Mouse (Mus musculus) embryonic facial prominence, embryonic 13.5 days (tissue): ENCODE measurements around the gene Ttll12. TPM values are rescaled to one million over a fixed set of nuclear protein-coding genes. Genes with fewer than 3 reads are reported as not detected.

ENCODE experiments used
- ATAC-seq: fragments of 200-750 bp; cut with Nextera tagmentation; 2 replicates; pipeline ENCODE4 v1.8.0; 2017; ENCODE audit warnings: low read depth; ENCODE audit not compliant: insufficient number of reproducible peaks, insufficient read depth, low FRiP score, low TSS enrichment
- H3K27ac ChIP-seq: fragments of 300-500 bp; sonication (generic); 2 replicates; pipeline ENCODE4 v1.5.1; 2015; ENCODE audit warnings: moderate library complexity, mild to moderate bottlenecking, inconsistent platforms
- H3K27me3 ChIP-seq: fragments of 300-500 bp; sonication (generic); 2 replicates; pipeline ENCODE4 v1.6.1; 2015; ENCODE audit warnings: mild to moderate bottlenecking, inconsistent platforms
- H3K36me3 ChIP-seq: fragments of 300-500 bp; sonication (generic); 2 replicates; pipeline ENCODE4 v1.6.1; 2015; ENCODE audit warnings: mild to moderate bottlenecking, inconsistent platforms
- H3K4me1 ChIP-seq: fragments of 300-500 bp; sonication (generic); 2 replicates; pipeline ENCODE4 v1.6.1; 2015; ENCODE audit warnings: inconsistent platforms
- H3K4me2 ChIP-seq: fragments of 300-500 bp; sonication (generic); 2 replicates; pipeline ENCODE4 v1.6.1; 2015; ENCODE audit warnings: moderate library complexity, mild to moderate bottlenecking, inconsistent platforms
- H3K4me3 ChIP-seq: fragments of 300-500 bp; sonication (generic); 2 replicates; pipeline ENCODE4 v1.5.1; 2015; ENCODE audit warnings: mild to moderate bottlenecking, inconsistent platforms
- H3K9ac ChIP-seq: fragments of 300-500 bp; sonication (generic); 2 replicates; pipeline ENCODE4 v1.6.1; 2015; ENCODE audit warnings: mild to moderate bottlenecking, inconsistent platforms
- H3K9me3 ChIP-seq: fragments of 300-500 bp; sonication (generic); 2 replicates; pipeline ENCODE4 v1.6.1; 2016; ENCODE audit warnings: inconsistent platforms
- WGBS: fragments of 180-500 bp; shearing (Covaris S2); methylation state at CpG from one replicate; pipeline ENCODE4 v1.1.7; 2015; ENCODE audit warnings: mixed read lengths; 5-methylcytosine and 5-hydroxymethylcytosine counted together
- polyA plus RNA-seq: library from polyadenylated mRNA; unstranded; fragments of >200 nt; fragmentation: Nextera tagmentation; extraction: Ambion mirVana; gene quantifications from 2 replicates; pipeline ENCODE4 v1.2.1, GENCODE M21; 2015

Gene Ttll12
- polyA plus RNA-seq, 1 experiment from 2014 or later = 41.3 TPM

GRCm38 (mm10) chr15:83593189-83593585 lies 1.8 kb downstream of the Ttll12 start:
- peak overlapping the region; percentile 87 for H3K4me2 ChIP-seq
- no peak overlapping the region for H3K27ac ChIP-seq
- no peak for ATAC-seq
- no peaks in the 10 kb centered on the region for H3K9me3 ChIP-seq
- H3K36me3 ChIP-seq = peaks cover 8% of the 10 kb centered on the region
- H3K4me3 ChIP-seq = peak overlapping the region; percentile 83; the same call in 1 of the 2 replicates
- H3K9ac ChIP-seq = peak overlapping the region; percentile 87; the same call in 1 of the 2 replicates
- peaks cover 18% of the 10 kb centered on the region for H3K4me1 ChIP-seq
- H3K27me3 ChIP-seq = no peaks in the 10 kb centered on the region

- Histone ChIP-seq H3K4me2 (peak overlapping the region; percentile 87; the same call in 1 of the 2 replicates), H3K27ac (no peak overlapping the region), H3K9ac (peak overlapping the region; percentile 46; the same call in 1 of the 2 replicates), H3K4me3 (no peak overlapping the region), H3K9me3 (no peaks in the 10 kb centered on the region), H3K4me1 (peaks cover 18% of the 10 kb centered on the region), H3K36me3 (peaks cover 12% of the 10 kb centered on the region), H3K27me3 (no peaks in the 10 kb centered on the region)
- 74% methylated on average over 8 of the region's 8 CpGs for WGBS
- ATAC-seq = no peak
These were observed 2.4 kb downstream of the Ttll12 start for GRCm38 (mm10) chr15:83592260-83593188.

GRCm38 (mm10) chr15:83591758-83592157 lies 3.2 kb downstream of the Ttll12 start:
- Histone ChIP-seq H3K4me3 (no peak overlapping the region), H3K27me3 (no peaks in the 10 kb centered on the region), H3K4me2 (no peak overlapping the region), H3K9ac (peak overlapping the region; percentile 6; the same call in 1 of the 2 replicates), H3K4me1 (peaks cover 18% of the 10 kb centered on the region), H3K27ac (no peak overlapping the region), H3K9me3 (no peaks in the 10 kb centered on the region), H3K36me3 (peaks cover 19% of the 10 kb centered on the region)
- 84% methylated on average over 6 of the region's 6 CpGs for WGBS
- no peak for ATAC-seq

GRCm38 (mm10) chr15:83590841-83591240 lies 4.1 kb downstream of the Ttll12 start:
- H3K4me1 ChIP-seq = peaks cover 18% of the 10 kb centered on the region
- H3K27me3 ChIP-seq = no peaks in the 10 kb centered on the region
- WGBS = 91% methylated on average over 4 of the region's 4 CpGs
- H3K36me3 ChIP-seq = peaks cover 29% of the 10 kb centered on the region
- H3K27ac ChIP-seq = no peak overlapping the region
- ATAC-seq = no peak
- no peak overlapping the region for H3K9ac ChIP-seq
- peaks cover 6% of the 10 kb centered on the region for H3K9me3 ChIP-seq
- H3K4me2 ChIP-seq = no peak overlapping the region
- H3K4me3 ChIP-seq = no peak overlapping the region

GRCm38 (mm10) chr15:83584741-83585220 lies 10.2 kb downstream of the Ttll12 start:
- no peak for ATAC-seq
- H3K27me3 ChIP-seq = no peaks in the 10 kb centered on the region
- no peaks in the 10 kb centered on the region for H3K4me1 ChIP-seq
- H3K9ac ChIP-seq = 0 out of 2 replicates have a peak overlapping the region, but pooled peaks have one; percentile 6
- 67% methylated on average over 6 of the region's 6 CpGs for WGBS
- H3K27ac ChIP-seq = no peak overlapping the region
- H3K36me3 ChIP-seq = peaks cover 87% of the 10 kb centered on the region
- no peak overlapping the region for H3K4me2 ChIP-seq
- no peak overlapping the region for H3K4me3 ChIP-seq
- H3K9me3 ChIP-seq = peaks cover 6% of the 10 kb centered on the region

- 71% methylated on average over 8 of the region's 8 CpGs for WGBS
- H3K36me3 ChIP-seq = peaks cover 94% of the 10 kb centered on the region
These were observed 11.4 kb downstream of the Ttll12 start for GRCm38 (mm10) chr15:83583419-83584156.

GRCm38 (mm10) chr15:83582931-83583330 lies 12.0 kb downstream of the Ttll12 start:
- 47% methylated on average over 4 of the region's 4 CpGs for WGBS
- Histone ChIP-seq H3K9ac (no peak overlapping the region), H3K4me2 (no peak overlapping the region), H3K27me3 (no peaks in the 10 kb centered on the region), H3K4me1 (no peaks in the 10 kb centered on the region), H3K9me3 (peaks cover 6% of the 10 kb centered on the region), H3K4me3 (no peak overlapping the region), H3K36me3 (peaks cover 94% of the 10 kb centered on the region), H3K27ac (no peak overlapping the region)
- ATAC-seq = no peak

More at GRCm38 (mm10) chr15:83583419-83584156, 11.4 kb downstream of the Ttll12 start:
- H3K9me3 ChIP-seq = peaks cover 6% of the 10 kb centered on the region
- no peak for ATAC-seq
- H3K4me3 ChIP-seq = no peak overlapping the region
- no peaks in the 10 kb centered on the region for H3K4me1 ChIP-seq
- no peak overlapping the region for H3K9ac ChIP-seq
- H3K27ac ChIP-seq = no peak overlapping the region
- no peaks in the 10 kb centered on the region for H3K27me3 ChIP-seq
- no peak overlapping the region for H3K4me2 ChIP-seq

GRCm38 (mm10) chr15:83576651-83577050 lies 18.3 kb downstream of the Ttll12 start:
- no peak overlapping the region for H3K27ac ChIP-seq
- H3K4me2 ChIP-seq = no peak overlapping the region
- no peaks in the 10 kb centered on the region for H3K4me1 ChIP-seq
- no peaks in the 10 kb centered on the region for H3K9me3 ChIP-seq
- H3K27me3 ChIP-seq = no peaks in the 10 kb centered on the region
- H3K4me3 ChIP-seq = no peak overlapping the region
- H3K36me3 ChIP-seq = peaks cover 78% of the 10 kb centered on the region
- WGBS = 91% methylated on average over 9 of the region's 9 CpGs
- ATAC-seq = no peak
- H3K9ac ChIP-seq = no peak overlapping the region

GRCm38 (mm10) chr15:83575543-83575942 lies 19.4 kb downstream of the Ttll12 start:
- ATAC-seq = no peak
- no peak overlapping the region for H3K9ac ChIP-seq
- H3K27ac ChIP-seq = no peak overlapping the region
- no peak overlapping the region for H3K4me2 ChIP-seq
- H3K9me3 ChIP-seq = no peaks in the 10 kb centered on the region
- H3K27me3 ChIP-seq = no peaks in the 10 kb centered on the region
- 91% methylated on average over 8 of the region's 8 CpGs for WGBS
- no peaks in the 10 kb centered on the region for H3K4me1 ChIP-seq
- peaks cover 67% of the 10 kb centered on the region for H3K36me3 ChIP-seq
- H3K4me3 ChIP-seq = no peak overlapping the region

- ATAC-seq = no peak
- peaks cover 60% of the 10 kb centered on the region for H3K36me3 ChIP-seq
- no peak overlapping the region for H3K9ac ChIP-seq
- WGBS = 85% methylated on average over 6 of the region's 6 CpGs
- no peaks in the 10 kb centered on the region for H3K4me1 ChIP-seq
- H3K27me3 ChIP-seq = no peaks in the 10 kb centered on the region
- no peak overlapping the region for H3K27ac ChIP-seq
- no peak overlapping the region for H3K4me3 ChIP-seq
- H3K4me2 ChIP-seq = no peak overlapping the region
- no peaks in the 10 kb centered on the region for H3K9me3 ChIP-seq
These were observed 20.1 kb downstream of the Ttll12 start for GRCm38 (mm10) chr15:83574731-83575351.

- H3K27ac ChIP-seq = no peak overlapping the region
- 96% methylated on average over 12 of the region's 12 CpGs for WGBS
- no peak overlapping the region for H3K4me3 ChIP-seq
- H3K4me2 ChIP-seq = no peak overlapping the region
- no peaks in the 10 kb centered on the region for H3K9me3 ChIP-seq
- peaks cover 49% of the 10 kb centered on the region for H3K36me3 ChIP-seq
- no peaks in the 10 kb centered on the region for H3K4me1 ChIP-seq
- no peak overlapping the region for H3K9ac ChIP-seq
- H3K27me3 ChIP-seq = no peaks in the 10 kb centered on the region
- no peak for ATAC-seq
These were observed 21.4 kb downstream of the Ttll12 start for GRCm38 (mm10) chr15:83573606-83574005.
